Mouse (Mus musculus): Measurements from ENCODE around the gene Mgmt. TPM values are rescaled to one million over a fixed set of nuclear protein-coding genes. Genes with fewer than 3 reads are reported as not detected.

The Mgmt gene
- polyA plus RNA-seq, 2 experiments = 3.3 to 6.6 TPM

DNA sequence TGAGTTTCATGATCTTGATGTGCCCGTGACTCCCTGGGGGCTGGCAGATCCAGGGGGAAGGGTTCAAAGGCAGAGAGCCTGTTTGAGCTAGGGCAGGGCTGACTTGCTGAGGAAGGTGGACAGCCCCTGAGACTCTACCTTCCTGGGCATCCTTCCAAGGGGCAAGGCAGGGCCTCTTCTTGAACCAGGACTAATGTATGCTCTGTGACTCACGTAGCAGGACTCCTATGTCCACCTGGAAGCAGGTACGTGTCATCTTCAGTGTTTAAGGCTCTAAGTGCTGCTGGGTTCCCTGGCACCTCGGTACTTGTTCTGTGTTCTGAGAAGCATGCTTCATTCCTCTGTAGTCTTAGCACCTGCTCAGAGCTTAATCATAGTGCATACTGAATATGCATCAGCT is 143.1 kb downstream of the Mgmt start:
- Histone ChIP-seq H3K36me3 (ENCODE audit: control insufficient read depth, insufficient read depth, low read length) (no peaks in the 10 kb centered on the region), H3K27ac (replicated peaks; ENCODE audit: low read depth, low read length) (no peak overlapping the region), H3K4me1 (ENCODE audit: control insufficient read depth, insufficient read depth, low read length) (peaks cover 10% of the 10 kb centered on the region), H3K9me3 (ENCODE audit: control insufficient read depth, low read length) (peaks cover 5% of the 10 kb centered on the region), H3K4me3 (replicated peaks; ENCODE audit: low read length) (no peak overlapping the region), H3K4me2 (replicated peaks; ENCODE audit: low read depth, low read length, severe bottlenecking) (no peak overlapping the region), H3K9ac (ENCODE audit: low read depth, low read length, severe bottlenecking) (no peak overlapping the region), H3K27me3 (ENCODE audit: control insufficient read depth, insufficient read depth, low read length) (no peaks in the 10 kb centered on the region)
- DNase-seq (ENCODE audit: low spot score) (no peak), ATAC-seq (ENCODE audit: low FRiP score, low read depth) (no peak)
- 79% methylated on average over 4 of the region's 4 CpGs for WGBS
- TF ChIP-seq POLR2A (IDR thresholded peaks at IDR 0.05; ENCODE audit: borderline replicate concordance, extremely low read depth, insufficient read depth, insufficient read length) = no peak

DNA sequence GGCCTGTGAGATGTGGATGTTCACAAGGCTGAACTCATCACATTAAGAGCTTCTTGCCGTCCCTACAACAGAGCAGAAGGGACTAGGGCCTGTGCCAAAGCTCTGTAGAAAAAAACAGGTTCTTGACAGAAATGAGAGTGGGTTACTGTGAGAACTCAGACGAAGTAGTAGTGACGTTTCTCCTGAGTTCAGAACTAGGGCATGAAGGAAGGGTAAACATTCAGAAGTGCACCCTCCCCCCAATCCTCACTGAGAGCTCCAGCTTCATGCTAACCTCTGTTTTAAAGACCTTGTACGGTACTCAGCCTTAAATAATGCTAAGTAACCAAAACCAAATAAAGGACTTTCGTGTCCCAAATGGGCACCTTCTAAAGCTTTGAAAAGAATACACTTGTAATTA is 143.5 kb downstream of the Mgmt start:
- whole genome bisulfite sequencing = 56% methylated on average over 5 of the region's 5 CpGs
- Histone ChIP-seq H3K27me3 (ENCODE audit: control insufficient read depth, insufficient read depth, low read length) (no peaks in the 10 kb centered on the region), H3K27ac (replicated peaks; ENCODE audit: low read depth, low read length) (no peak overlapping the region), H3K4me3 (replicated peaks; ENCODE audit: low read length) (no peak overlapping the region), H3K9ac (ENCODE audit: low read depth, low read length, severe bottlenecking) (no peak overlapping the region), H3K9me3 (ENCODE audit: control insufficient read depth, low read length) (peaks cover 5% of the 10 kb centered on the region), H3K4me1 (ENCODE audit: control insufficient read depth, insufficient read depth, low read length) (peaks cover 10% of the 10 kb centered on the region), H3K4me2 (replicated peaks; ENCODE audit: low read depth, low read length, severe bottlenecking) (no peak overlapping the region), H3K36me3 (ENCODE audit: control insufficient read depth, insufficient read depth, low read length) (no peaks in the 10 kb centered on the region)
- ATAC-seq (ENCODE audit: low FRiP score, low read depth) (no peak), DNase-seq (ENCODE audit: low spot score) (no peak)
- no peak for TF ChIP-seq POLR2A (IDR thresholded peaks at IDR 0.05; ENCODE audit: borderline replicate concordance, extremely low read depth, insufficient read depth, insufficient read length)

DNA sequence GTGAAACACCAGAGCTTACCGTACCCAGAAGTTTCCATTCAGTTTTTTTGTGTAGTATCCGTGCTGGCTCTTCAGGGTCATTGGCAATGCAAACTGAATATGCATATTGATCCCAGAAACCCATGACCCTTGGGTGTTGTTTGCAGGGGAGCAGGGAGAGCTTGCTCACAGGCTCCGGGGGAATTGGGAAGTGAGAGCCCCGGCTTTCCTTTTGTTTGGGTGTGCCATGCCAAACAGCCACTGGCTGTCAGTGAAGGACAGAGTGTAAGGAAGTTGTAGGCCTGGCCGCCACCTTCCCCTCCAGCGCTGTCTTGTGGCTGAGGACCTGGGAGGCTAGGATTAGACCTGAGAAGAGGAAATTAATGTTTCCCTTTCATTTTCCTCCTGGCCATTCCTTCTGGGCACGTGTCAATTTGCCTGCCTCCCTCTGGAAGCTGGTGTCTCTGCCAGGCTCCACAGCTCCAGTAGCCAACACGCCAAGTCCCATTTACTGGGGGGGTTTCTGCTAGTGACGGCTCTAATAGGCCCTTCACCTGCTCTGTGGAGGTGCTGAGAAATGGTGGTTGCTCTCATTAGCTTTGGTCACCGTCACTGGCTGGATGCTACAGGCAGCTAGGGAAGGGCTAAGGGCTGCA is 144.0 kb downstream of the Mgmt start:
- ATAC-seq (ENCODE audit: low FRiP score, low read depth) (no peak), DNase-seq (ENCODE audit: low spot score) (no peak)
- H3K27me3 ChIP-seq (ENCODE audit: control insufficient read depth, insufficient read depth, low read length) = no peaks in the 10 kb centered on the region
- no peak overlapping the region for H3K4me2 ChIP-seq (replicated peaks; ENCODE audit: low read depth, low read length, severe bottlenecking)
- no peak overlapping the region for H3K9ac ChIP-seq (ENCODE audit: low read depth, low read length, severe bottlenecking)
- no peak overlapping the region for H3K4me3 ChIP-seq (replicated peaks; ENCODE audit: low read length)
- peaks cover 10% of the 10 kb centered on the region for H3K4me1 ChIP-seq (ENCODE audit: control insufficient read depth, insufficient read depth, low read length)
- WGBS = 59% methylated on average over 10 of the region's 10 CpGs
- H3K27ac ChIP-seq (replicated peaks; ENCODE audit: low read depth, low read length) = no peak overlapping the region
- H3K9me3 ChIP-seq (ENCODE audit: control insufficient read depth, low read length) = peaks cover 5% of the 10 kb centered on the region
- no peaks in the 10 kb centered on the region for H3K36me3 ChIP-seq (ENCODE audit: control insufficient read depth, insufficient read depth, low read length)
- TF ChIP-seq POLR2A (IDR thresholded peaks at IDR 0.05; ENCODE audit: borderline replicate concordance, extremely low read depth, insufficient read depth, insufficient read length) = no peak

DNA sequence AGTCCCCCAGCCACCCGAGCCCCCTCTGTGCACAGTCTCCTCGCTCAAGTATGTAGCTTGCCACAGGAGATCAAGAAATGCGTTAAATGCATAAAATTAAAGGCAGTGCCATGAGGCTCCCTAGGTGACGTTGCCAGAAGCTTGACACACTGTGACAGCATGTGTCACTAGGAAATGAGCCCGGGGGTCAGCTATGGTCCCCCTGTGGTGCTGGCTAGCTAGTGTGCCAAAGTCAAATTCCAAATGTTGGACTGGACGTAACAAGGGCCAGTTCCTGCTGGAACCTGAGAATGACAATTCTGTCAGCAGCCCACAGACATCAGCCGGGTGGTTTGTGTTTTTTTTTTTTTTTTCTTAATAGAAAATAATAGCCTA is 144.5 kb downstream of the Mgmt start:
- H3K27me3 ChIP-seq (ENCODE audit: control insufficient read depth, insufficient read depth, low read length) = no peaks in the 10 kb centered on the region
- H3K9me3 ChIP-seq (ENCODE audit: control insufficient read depth, low read length) = peaks cover 5% of the 10 kb centered on the region
- DNase-seq (ENCODE audit: low spot score) (no peak), ATAC-seq (ENCODE audit: low FRiP score, low read depth) (no peak)
- H3K9ac ChIP-seq (ENCODE audit: low read depth, low read length, severe bottlenecking) = no peak overlapping the region
- no peak overlapping the region for H3K4me3 ChIP-seq (replicated peaks; ENCODE audit: low read length)
- peaks cover 10% of the 10 kb centered on the region for H3K4me1 ChIP-seq (ENCODE audit: control insufficient read depth, insufficient read depth, low read length)
- no peak overlapping the region for H3K27ac ChIP-seq (replicated peaks; ENCODE audit: low read depth, low read length)
- no peak for TF ChIP-seq POLR2A (IDR thresholded peaks at IDR 0.05; ENCODE audit: borderline replicate concordance, extremely low read depth, insufficient read depth, insufficient read length)
- 60% methylated on average over 7 of the region's 7 CpGs for WGBS
- H3K4me2 ChIP-seq (replicated peaks; ENCODE audit: low read depth, low read length, severe bottlenecking) = no peak overlapping the region
- H3K36me3 ChIP-seq (ENCODE audit: control insufficient read depth, insufficient read depth, low read length) = no peaks in the 10 kb centered on the region

DNA sequence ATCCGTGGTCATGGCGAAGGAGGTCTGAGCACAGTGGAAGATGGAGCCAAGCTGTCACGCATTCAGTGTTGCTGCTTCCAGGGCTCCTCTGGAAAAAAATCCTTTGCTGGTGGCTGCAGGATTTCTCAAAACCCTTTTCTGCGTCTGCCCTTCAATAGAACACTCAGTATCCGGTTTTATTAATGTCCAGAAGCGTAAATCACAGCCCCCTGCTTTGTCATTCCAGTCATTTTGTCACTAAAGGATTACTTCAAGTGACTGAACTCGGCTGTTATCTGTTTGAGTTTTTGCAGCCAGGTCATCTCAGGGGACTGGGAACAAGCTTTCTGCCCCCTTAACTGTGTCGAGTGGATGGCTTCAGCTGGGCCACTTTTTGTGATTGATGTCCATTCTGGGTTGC is 146.2 kb downstream of the Mgmt start:
- H3K27me3 ChIP-seq (ENCODE audit: control insufficient read depth, insufficient read depth, low read length) = no peaks in the 10 kb centered on the region
- 47% methylated on average over 8 of the region's 8 CpGs for WGBS
- no peaks in the 10 kb centered on the region for H3K9me3 ChIP-seq (ENCODE audit: control insufficient read depth, low read length)
- H3K4me3 ChIP-seq (replicated peaks; ENCODE audit: low read length) = no peak overlapping the region
- no peak for TF ChIP-seq POLR2A (IDR thresholded peaks at IDR 0.05; ENCODE audit: borderline replicate concordance, extremely low read depth, insufficient read depth, insufficient read length)
- ATAC-seq (ENCODE audit: low FRiP score, low read depth) = no peak
- no peak for DNase-seq (ENCODE audit: low spot score)
- no peak overlapping the region for H3K4me2 ChIP-seq (replicated peaks; ENCODE audit: low read depth, low read length, severe bottlenecking)
- H3K9ac ChIP-seq (ENCODE audit: low read depth, low read length, severe bottlenecking) = no peak overlapping the region
- H3K4me1 ChIP-seq (ENCODE audit: control insufficient read depth, insufficient read depth, low read length) = peaks cover 10% of the 10 kb centered on the region
- no peak overlapping the region for H3K27ac ChIP-seq (replicated peaks; ENCODE audit: low read depth, low read length)
- no peaks in the 10 kb centered on the region for H3K36me3 ChIP-seq (ENCODE audit: control insufficient read depth, insufficient read depth, low read length)

DNA sequence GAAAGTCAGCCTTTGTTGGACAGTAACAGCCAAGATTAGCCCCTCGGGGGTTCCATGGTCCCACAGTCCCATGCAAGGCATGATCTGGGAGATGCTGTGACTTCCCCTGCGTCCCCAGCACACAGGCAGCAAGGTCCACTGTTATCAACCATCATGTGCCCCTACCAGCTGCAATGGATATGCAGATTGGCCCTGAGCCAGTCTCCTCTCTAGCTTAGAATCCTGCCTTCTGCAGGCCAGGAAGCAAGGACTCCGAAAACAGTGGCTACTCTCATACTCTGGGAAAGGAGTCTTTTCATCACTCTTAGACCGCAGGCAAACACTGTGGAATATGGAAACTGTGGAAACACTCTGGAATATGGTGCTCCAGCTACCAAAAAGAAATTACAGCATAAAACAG is 152.5 kb downstream of the Mgmt start:
- TF ChIP-seq POLR2A (IDR thresholded peaks at IDR 0.05; ENCODE audit: borderline replicate concordance, extremely low read depth, insufficient read depth, insufficient read length) = no peak
- no peaks in the 10 kb centered on the region for H3K36me3 ChIP-seq (ENCODE audit: control insufficient read depth, insufficient read depth, low read length)
- no peak overlapping the region for H3K9ac ChIP-seq (ENCODE audit: low read depth, low read length, severe bottlenecking)
- no peaks in the 10 kb centered on the region for H3K27me3 ChIP-seq (ENCODE audit: control insufficient read depth, insufficient read depth, low read length)
- peaks cover 25% of the 10 kb centered on the region for H3K4me1 ChIP-seq (ENCODE audit: control insufficient read depth, insufficient read depth, low read length)
- no peak for DNase-seq (ENCODE audit: low spot score)
- no peak for ATAC-seq (ENCODE audit: low FRiP score, low read depth)
- H3K4me3 ChIP-seq (replicated peaks; ENCODE audit: low read length) = no peak overlapping the region
- no peak overlapping the region for H3K27ac ChIP-seq (replicated peaks; ENCODE audit: low read depth, low read length)
- no peak overlapping the region for H3K4me2 ChIP-seq (replicated peaks; ENCODE audit: low read depth, low read length, severe bottlenecking)
- WGBS = 92% methylated on average over 4 of the region's 4 CpGs
- H3K9me3 ChIP-seq (ENCODE audit: control insufficient read depth, low read length) = no peaks in the 10 kb centered on the region

Measured in limb, embryonic 14.5 days (tissue).